Mouse (Mus musculus) lung, adult 18-20 months (tissue): ENCODE results near the gene Cma1.
"Not testable (repeated sequence)": the region's sequence is repeated elsewhere in the genome, so short reads cannot be mapped to it uniquely, and the experiment has no call there.

Experiments used
- DNase-seq, 2 experiments: peaks; one replicate each; pipeline ENCODE4 v3.0.0; 2022; ENCODE audit warnings: mixed read lengths in 2 of 2

The Cma1 gene

DNA sequence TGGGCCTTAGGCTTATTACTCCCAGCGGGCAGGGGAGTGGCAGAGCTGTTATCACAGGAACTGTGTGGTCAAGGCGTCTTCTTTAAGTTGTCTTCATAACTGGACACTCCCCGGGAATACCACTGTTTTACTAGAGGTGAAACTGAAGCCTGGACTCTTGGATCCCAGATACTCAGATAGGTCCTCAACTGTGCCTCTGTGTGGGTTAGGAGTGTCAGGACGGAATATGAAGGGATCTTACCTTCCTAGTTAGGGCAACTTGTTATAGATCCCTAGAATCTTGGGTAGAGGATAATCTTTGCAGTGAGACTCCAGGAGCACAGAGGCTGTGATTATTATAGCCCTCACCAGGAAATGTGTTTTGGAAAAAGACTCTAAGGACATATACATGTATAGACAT, at the start of gene Cma1:
Cma1 (minus strand) TSS at position 101 of the 400 bp plus-strand sequence.
- DNase-seq, result no peak

DNA sequence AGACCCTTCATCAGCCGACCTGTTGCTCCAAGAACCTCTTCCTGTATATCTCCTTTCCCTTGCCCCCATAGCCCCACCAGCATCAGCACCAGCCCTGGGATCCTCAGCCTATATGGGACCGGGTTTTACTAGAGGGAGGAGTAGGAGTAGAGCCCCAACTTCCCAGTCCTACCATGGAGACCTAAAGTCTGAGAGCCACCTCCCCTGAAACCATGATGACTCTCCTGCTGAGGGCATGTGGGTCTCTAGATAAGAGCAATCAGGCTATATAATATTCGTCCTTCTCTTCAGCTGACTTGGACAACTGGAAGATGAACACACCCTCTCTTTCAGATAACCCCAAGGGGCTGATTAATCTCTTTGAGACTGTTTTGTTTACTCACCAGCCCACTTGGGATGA, 43.0 kb upstream of the Cma1 start:
- not testable (repeated sequence) for DNase-seq

DNA sequence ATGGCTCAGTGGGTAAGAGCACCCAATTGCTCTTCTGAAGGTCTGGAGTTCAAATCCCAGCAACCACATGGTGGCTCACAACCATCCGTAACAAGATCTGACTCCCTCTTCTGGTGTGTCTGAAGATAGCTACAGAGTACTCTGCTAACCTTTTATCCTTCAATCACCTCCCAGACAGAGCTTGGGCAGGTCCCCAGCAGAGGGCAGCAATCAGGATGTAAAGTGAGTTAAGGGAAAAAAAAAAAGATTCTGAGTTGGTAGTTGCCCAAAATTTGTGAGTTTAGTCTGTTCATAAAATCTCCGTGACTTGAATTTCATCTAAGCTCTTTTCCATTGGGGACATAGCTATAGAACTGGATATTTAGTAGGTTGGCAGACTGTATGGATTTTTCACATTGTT, 19.4 kb upstream of the Cma1 start:
- DNase-seq, result not testable (repeated sequence)

DNA sequence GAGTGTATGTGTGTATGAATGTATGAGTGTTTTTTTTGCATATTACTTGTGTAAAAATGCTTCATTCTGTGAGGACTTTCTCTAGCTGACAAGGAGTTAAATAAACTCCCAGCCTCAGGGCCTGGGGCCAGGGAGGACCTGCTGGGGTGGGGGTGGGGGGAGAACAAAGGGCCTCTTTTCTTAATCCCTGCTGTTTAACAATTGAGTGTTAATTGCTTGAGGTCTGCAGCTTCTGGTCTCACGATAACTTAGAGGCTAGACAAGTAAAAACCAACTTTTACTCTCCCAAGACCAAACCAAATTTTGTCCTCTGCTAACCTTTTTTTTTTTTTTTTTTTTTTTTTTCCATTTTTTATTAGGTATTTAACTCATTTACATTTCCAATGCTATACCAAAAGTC, 18.8 kb upstream of the Cma1 start:
- DNase-seq, result no peak

DNA sequence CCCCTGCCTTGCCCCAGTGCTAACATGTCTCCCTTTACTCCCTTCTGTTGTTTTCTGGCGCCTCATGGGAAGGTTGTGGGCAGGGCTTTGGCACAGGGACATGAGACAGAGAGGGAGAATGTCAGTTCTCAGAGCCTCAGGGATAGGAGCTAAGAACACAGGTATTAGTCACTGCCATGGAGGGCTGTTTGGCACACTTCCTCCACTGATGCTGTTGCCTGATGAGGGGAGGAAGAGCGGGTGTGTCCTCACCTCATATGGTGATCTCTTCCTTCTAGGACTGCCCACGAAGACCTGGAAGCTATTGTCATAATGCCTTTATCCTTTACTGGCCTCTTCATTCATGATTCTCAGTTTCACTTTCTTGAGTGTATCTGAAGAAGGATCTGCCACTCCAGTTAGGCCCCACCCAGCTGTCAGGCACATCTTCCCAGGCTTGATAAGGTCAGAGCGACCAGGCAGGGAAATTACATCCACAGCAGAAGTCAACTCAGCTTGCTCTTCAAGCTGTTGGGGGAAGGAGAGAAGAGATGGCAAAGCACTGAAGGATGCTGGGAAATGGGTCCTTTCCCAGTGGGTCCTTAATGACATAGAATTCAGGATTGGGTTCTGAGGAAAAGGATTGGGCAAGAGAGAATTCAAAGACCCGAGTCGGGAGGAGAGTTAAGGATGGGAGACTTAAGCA, 6.0 kb upstream of the Cma1 start, which contains the start of gene Cma2:
Cma2 (plus strand) TSS at position 635 of the 685 bp plus-strand sequence.
- no peak for DNase-seq

DNA sequence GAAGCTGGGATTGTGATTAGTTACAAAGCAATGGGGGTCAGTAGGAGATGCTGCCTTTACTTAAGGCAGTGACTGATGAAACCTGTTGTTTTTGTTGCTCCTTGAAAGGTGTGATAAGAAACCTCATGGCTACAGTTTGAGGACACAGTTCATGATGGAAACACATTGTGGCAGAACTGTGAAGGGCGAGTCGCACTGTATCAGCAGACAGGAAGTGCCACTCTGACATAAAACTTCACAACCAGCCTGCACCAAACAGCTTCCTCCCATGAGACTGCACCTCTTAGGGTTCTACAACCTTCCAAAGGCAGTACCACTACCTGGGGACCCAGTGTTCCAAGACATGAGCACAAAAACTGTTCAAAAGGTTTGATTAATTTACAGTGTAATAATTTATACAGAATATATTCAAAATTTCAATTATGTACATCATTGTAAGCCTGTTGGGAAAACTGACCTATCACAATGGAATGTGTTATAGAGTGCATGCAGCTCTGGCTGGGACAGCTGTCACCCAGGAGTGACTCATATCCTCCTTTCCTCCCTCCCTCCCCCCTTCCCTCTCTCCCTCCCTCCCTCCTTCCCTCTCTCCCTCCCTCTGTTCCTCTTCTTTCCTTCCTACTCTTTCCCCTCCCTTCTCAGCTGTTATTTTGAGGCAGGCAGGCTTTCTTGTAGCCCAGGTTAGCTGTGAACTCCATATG, 1.9 kb upstream of the Cma1 start:
- DNase-seq, result no peak

DNA sequence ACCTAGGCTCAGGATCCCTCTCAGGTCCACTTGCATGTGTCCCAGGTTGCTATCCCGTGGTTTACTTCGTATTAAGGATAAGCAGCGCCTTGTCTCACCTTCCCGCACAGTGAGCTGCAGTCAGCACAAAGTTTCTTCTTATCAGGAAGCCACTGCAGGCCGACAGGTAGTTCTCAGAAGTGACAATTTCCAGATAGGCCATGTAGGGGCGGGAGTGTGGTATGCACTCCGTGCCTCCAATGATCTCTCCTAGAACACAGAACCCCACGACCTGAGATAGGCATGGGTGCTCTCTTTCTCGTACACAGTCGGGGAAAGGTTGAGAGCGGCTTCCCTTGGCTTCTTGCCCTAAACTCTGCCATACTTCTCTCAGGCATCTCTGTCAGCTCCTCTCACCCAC, 874 bp downstream of the Cma1 start:
- DNase-seq, result no peak

DNA sequence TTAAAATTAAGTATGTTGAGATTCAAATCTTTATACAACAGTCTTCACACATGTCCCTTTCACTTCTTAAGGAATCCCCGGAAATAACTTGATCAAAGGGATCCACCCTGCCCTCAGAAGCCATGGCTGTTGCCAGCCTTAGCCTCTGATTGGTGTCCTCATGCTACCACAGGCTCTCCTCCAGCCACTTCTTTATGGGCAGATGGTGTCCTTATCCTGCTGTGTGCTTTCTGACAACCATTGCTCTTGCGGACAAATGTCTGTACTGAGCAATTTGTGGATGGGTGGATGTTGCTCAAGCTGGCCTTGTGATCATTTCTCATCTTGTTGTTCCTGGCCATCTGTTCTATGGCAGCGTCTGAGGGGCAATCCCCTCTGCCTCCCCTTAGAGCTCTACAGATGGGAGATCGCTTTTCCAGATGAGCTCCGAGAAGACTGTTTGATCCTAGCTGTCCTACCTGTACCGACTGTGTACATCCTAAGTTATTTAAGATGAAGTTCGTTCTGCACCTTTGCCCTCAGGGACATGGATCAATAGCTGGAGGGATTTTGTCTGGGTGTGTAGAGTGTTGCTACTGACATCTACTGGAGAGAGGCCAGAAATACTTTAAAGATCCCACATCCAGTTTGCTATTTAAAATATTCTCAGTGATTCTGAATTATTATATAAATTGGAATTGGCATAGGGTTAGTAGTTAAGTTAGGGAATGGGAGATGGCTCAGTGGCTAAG, 4.2 kb downstream of the Cma1 start:
- DNase-seq, result no peak

DNA sequence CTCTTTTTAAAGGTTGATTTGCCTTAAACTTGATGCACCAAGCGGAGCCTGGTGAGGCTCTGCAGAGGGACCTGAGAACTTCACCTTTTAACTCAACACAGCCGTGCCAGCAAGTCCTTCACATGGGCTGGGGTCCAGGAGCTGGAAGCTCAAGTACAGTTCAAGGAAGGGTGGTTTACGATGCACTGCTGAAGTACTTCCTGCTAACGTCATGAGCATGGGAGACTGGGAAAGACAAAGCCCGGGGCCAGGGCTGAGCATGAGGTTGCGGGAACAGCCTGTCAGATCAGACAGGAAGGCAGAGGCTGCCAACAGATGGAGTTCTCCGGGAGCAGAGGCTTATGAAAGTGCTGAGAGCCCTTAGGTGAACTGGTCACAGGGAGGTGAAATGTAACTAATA, 10.9 kb downstream of the Cma1 start:
- peak; percentile 82 to 89 for DNase-seq

DNA sequence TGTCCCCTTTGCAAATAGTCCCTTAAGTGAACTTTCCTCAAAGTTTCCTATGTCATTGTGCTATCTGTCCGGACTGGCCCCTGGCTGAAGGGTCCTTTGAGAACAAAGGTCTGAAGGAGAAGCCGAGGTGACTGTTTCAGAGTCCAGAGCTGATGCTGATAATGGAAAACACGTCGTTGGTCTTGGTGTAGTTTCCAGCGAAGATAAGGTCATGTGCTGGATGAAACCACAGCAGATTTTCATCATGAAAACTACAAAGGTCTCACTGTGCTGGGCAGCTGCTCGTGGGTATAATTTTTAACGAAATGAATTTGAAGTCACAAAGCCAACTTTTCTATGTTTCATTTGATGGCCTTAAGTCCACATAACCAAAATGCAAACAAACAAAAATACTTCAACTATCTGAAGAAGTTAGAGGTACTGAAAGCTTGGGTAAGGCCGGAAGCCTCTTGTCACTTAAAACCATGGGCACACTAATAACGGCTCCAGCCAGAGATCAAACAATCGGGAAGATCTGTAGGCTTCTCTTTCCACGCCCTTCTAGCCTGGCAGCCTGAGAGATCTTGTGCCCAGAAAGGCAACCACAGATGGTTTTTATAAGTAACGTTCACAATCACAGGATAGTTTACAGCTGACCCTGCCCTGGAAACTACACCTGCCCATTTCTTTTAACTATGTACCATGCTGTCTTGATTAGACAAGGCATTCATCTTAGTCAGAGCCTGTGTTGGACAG, 15.0 kb downstream of the Cma1 start:
- no peak for DNase-seq

DNA sequence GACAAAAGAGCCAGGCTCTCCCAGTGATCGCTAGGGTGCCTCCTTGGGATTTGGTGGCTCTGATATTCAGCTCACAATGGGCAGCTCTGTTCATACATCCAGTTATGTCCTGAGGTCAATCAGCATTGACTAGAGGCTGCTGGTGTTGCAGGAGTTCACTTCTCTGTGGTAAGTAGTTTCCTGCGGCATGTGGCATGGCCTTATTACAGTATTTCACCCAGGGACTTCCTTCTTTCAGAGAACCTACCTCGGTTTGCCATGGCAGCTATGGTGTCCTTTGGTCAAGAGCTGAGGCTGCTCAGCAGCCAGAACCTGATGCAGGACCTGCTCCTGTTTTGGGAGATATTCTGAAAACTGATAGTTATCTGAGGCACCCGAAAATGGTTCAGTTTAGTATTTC, 17.6 kb downstream of the Cma1 start:
- DNase-seq, result no peak

DNA sequence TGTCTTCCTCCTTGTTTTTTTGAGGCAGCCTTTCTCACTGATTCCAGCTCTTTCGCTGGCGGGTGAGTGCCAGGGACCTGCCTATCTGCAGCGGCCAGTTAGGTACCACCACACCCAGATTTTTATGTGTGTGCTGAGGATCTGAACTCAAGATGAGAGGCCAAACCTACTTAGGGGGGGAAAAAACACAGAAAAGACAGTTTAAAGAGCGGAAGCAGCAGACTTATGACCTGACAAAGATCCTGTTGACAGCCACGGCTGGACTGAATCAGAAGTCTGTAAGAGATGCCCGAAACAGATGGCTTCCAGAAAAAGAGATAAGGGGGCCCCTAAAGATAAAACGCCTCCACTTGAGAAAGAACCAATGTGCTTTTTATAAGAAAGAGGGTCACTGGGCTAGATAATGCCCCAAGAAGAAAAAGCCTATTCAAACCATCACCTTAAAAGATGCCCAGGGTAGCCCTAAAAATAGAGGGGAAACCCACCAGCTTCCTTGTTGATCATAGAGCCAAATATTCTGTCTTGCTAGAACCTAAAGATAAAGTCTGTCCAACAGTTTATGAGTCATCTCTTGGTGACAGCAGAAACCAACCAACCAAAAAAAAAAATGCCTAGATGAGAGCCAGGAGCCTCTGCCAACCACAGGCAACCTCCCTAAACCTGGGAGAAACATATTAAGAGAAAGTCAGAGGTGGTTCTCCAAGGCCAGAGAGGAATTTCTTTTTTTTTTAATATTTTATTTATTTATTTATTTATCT, 21.8 kb downstream of the Cma1 start:
- DNase-seq, result no peak

DNA sequence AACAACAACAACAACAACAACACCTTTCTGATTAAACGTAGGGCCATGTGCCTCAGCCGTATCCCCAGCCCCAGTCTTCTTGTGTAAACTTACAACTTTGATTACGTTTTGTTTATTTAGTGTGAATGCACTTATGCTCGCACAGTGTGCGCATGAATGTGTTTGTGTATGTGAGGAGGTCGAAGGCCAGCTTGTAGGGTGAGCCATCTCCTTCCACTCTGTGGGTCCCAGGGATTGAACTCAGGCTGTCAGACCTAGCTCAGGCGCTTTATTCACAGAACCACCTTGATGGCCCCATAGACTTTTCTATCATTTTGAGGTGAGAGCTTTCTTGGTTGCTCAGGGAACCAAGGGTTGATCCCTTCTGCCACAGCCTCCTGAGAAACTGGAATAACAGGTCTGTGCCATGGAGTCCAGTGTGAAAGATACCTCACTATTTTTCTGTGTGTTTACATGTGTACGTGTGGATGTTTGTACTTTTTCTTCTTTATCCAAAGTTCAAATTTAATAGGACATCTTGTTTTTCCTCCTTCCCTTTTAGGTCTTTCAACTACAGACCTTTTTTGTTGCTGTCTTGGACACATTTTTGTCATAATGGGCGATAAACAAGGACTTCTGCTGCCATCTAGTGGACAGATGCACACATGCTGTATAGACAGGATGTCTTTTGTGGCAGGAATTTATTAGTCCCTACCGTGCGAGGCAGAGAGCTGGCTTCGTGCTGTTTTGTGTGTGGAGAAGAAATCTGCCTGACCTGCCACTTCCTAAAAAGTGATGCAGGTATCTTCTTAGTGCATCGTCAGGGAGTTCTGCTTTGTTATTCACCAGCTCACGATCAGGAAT, 26.0 kb downstream of the Cma1 start:
- DNase-seq, result peak; percentile 46 to 75

DNA sequence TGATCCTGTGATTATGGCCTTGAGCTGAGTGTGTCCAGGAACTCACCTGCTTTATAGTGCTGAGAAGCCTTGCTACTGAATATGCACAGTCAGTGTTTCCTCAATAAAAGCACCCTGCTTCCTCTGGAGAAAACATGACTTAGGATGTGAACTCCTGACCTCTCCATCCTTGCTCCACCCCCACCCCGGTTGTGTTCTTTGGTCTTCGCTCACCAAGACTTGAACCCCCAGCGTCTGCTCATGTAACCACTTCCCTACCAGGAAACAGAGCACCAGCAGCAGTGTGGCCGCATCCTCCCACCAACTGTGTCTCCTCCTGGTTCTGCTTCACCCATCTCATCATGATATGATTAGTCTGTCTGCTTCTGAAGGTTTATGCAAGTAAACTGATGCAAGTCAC, 31.1 kb downstream of the Cma1 start:
- no peak for DNase-seq

DNA sequence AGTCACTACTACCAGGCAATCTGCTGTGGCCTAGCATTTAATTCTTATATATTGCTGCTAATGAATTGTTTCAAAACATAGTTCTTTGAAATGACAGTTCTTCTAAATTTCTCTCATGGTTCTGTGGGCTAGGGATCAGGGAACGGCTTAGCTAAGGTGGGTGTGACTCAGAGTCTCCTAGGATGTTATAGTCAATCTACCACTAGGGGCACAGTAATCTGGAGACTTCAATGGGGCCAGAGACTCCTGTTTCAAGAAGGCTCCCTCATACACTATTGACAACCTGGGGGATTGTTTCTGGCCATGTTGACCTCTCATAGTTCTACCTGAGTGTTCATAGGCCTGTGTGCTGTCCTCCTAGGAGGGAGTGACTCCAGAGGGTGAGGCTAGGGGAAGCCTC, 39.0 kb downstream of the Cma1 start:
- no peak for DNase-seq

DNA sequence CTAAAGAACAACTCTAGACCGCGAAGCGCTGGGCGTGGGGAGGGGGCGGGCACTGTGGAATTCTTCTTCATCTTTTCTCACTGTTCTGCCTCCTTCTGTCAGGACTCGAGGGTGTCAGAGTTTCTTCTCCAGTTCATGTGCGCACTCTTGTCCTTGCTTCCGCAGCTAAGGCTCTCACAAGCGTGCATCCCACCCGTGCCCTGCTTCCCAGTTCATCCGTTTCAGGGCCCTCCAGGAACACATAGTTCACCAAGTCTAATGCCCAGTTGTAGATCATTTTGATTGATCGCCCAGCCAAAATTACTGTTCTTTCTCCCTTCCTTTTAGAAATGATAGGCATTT, 44.1 kb downstream of the Cma1 start:
- no peak for DNase-seq

DNA sequence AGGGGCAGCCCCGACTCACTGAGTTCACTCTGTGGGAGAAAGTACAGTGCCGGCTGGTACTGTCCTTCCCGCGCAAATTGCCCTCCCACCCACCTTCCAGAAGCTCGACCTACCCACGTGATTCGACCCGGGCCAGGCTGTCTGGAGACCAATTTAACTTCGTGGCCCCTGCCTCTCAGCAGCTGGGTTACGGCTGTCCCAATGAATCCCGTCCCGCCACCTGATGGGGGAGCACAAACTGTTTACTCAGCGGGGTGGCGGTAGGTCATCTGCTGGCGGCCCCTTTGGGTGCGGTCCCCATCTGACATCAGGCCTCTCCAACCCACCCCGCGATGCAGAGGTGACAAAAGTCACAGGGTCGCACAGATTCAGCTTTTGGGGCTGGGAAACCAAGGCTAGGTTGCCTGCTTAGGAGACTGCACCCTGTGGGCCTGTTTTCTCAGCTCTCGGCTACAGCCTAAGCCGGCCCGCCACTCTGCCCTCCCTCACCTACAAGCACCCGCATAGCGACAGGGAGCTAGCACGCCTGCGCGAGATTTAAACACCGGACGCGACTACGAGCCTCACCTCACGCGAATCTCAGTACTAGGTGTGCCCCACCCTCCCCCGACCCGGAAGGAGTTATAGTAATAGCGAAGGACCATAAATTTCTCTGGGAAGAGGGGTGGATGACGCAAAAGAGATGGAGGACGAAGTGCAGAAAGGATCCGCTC, 44.6 kb downstream of the Cma1 start, which contains the start of gene Sdr39u1:
Sdr39u1 (minus strand) TSS at position 593 of the 713 bp plus-strand sequence.
- DNase-seq, result peak; percentile 87 to 92

DNA sequence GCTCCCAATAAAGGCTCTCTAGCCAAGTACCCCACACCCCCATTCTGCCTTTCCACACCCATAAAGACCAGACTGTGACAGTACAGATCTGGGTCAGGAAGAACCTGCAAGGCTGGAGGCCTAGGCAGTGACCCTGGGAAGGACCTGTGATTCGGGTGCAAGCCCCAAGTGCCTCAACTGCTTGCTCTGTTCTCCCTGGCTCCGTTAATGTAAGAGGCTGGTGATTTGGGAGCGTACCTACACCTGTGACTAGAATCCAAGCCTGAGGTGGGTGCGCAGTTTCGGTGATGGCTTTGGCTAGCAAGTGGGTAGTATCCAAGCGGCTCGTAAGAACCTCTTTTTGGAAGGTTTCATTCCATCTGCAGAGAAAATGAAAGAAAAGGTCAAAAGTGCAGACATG, 45.5 kb downstream of the Cma1 start:
- no peak for DNase-seq

DNA sequence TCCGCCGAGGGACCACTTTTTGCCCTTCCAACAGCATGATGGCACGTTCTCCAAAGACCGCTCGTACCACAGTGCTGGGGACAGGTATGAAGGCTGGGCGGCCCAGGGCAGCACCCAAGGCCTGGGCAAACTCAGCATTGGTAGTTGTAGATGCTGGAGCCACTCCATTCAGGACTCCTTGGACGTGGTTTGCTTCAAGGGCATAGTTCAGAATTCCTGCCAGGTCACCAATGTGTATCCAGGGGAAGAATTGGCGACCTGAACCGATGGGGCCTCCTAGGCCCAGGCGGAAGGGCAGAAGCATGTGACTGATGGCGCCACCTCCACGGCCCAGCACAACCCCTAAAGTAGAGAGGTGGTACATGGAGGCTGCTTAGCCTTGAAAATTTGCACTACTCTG, 46.8 kb downstream of the Cma1 start:
- DNase-seq, result no peak
